Comparison of ENCODE assay signal across 23 mouse cellular contexts in the genomic region with DNA sequence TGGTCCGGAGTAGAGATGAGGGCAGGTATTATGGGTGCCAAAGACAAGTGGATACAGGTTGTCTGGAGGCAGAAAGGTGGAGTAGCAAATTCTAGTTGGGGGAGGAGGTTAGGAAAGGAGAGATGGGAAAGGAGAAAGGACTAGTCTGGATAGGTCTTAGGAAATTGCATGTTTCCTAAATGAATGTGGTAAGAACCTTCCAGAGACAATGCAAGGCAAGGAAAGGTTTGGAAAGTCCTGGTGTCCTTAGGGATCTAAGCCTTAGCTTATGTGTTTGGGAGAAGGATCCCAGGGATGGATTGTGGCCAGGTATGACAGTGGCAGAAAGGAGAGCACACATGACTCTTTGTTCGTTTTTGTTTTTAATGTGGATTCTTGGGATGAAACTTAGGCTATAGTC.
DNase-seq lines count a peak whose midpoint lies in the region; ATAC-seq and TF ChIP-seq lines count a peak whose summit lies in the region.
"Had no signal": no experiment of that assay in that cellular context is flagged by ENCODE, and none has a peak within 500 bp of the region (broad histone marks: within the 10 kb centered on the region; RNA-seq: fewer than 3 reads in every experiment).

No protein-coding gene starts in this region.

- H3K27me3 ChIP-seq in hindbrain, embryonic 12.5 days, result no peaks in the 10 kb centered on the region
- no peaks in the 10 kb centered on the region for H3K27me3 ChIP-seq in hindbrain, embryonic 10.5 days (ENCODE audit: insufficient read depth, poor library complexity, severe bottlenecking)
- H3K27me3 ChIP-seq in hindbrain, embryonic 16.5 days (replicated peaks; ENCODE audit: control insufficient read depth, insufficient read depth, low read length), result no peaks in the 10 kb centered on the region
- no peaks in the 10 kb centered on the region for H3K27me3 ChIP-seq in neural tube, embryonic 14.5 days (ENCODE audit: control insufficient read depth, insufficient read depth, low read length)
- H3K27me3 ChIP-seq: CH12.LX, Patski had no signal

- H3K9me3 ChIP-seq in hindbrain, embryonic 12.5 days (replicated peaks), result no peaks in the 10 kb centered on the region
- no peaks in the 10 kb centered on the region for H3K9me3 ChIP-seq in hindbrain, embryonic 10.5 days
- no peaks in the 10 kb centered on the region for H3K9me3 ChIP-seq in hindbrain, embryonic 16.5 days (ENCODE audit: control insufficient read depth, low read length)
- no peaks in the 10 kb centered on the region for H3K9me3 ChIP-seq in neural tube, embryonic 14.5 days (ENCODE audit: control insufficient read depth, low read length)
- H3K9me3 ChIP-seq: embryonic facial prominence, embryonic 10.5 days had no signal

- H3K27ac ChIP-seq in hindbrain, embryonic 12.5 days, result no peak overlapping the region
- no peak overlapping the region for H3K27ac ChIP-seq in hindbrain, embryonic 10.5 days
- no peak overlapping the region for H3K27ac ChIP-seq in hindbrain, embryonic 16.5 days (ENCODE audit: low read depth, low read length)
- H3K27ac ChIP-seq in neural tube, embryonic 14.5 days (ENCODE audit: low read depth, low read length), result no peak overlapping the region
- H3K27ac ChIP-seq in layer of hippocampus, adult 2 months, result no peak overlapping the region
- H3K27ac ChIP-seq: embryonic facial prominence, embryonic 10.5 days had no signal

- no peak overlapping the region for H3K4me3 ChIP-seq in hindbrain, embryonic 12.5 days
- H3K4me3 ChIP-seq in hindbrain, embryonic 10.5 days, result no peak overlapping the region
- no peak overlapping the region for H3K4me3 ChIP-seq in hindbrain, embryonic 16.5 days (ENCODE audit: low read length)
- no peak overlapping the region for H3K4me3 ChIP-seq in neural tube, embryonic 14.5 days (ENCODE audit: low read depth, low read length)
- H3K4me3 ChIP-seq in layer of hippocampus, adult 2 months, result no peak overlapping the region
- H3K4me3 ChIP-seq: embryonic facial prominence, embryonic 10.5 days; myocyte had no signal

- WGBS in hindbrain, embryonic 12.5 days, result 93% methylated on average over 2 of the region's 2 CpGs
- WGBS in hindbrain, embryonic 10.5 days, result 94% methylated on average over 2 of the region's 2 CpGs
- 93% methylated on average over 2 of the region's 2 CpGs for WGBS in hindbrain, embryonic 16.5 days
- whole genome bisulfite sequencing in neural tube, embryonic 14.5 days, result 89% methylated on average over 2 of the region's 2 CpGs

- no peak for DNase-seq in hindbrain, embryonic 10.5 days (ENCODE audit: low spot score)
- peak; percentile 88 for DNase-seq in gonadal fat pad, adult 2 months (ENCODE audit: low read depth)
- no peak for DNase-seq in layer of hippocampus, adult 2 months (ENCODE audit: low spot score in 2 of 2)
- DNase-seq in adipocyte (ENCODE audit: low spot score), result no peak
- DNase-seq: adrenal gland, adult 2 months; B cell, adult 2 months; cerebellum, adult 11-12 months; cerebellum, postnatal 10 days; gastrocnemius, postnatal 14 days; kidney, adult 18-20 months; kidney, postnatal 10 days; lung, postnatal 4 days; right cerebral cortex, postnatal 4 days; thymus, postnatal 14 days had no signal

- H3K36me3 ChIP-seq in hindbrain, embryonic 12.5 days, result no peaks in the 10 kb centered on the region
- no peaks in the 10 kb centered on the region for H3K36me3 ChIP-seq in hindbrain, embryonic 10.5 days
- H3K36me3 ChIP-seq in hindbrain, embryonic 16.5 days (ENCODE audit: control insufficient read depth, insufficient read depth, low read length), result no peaks in the 10 kb centered on the region
- no peaks in the 10 kb centered on the region for H3K36me3 ChIP-seq in neural tube, embryonic 14.5 days (ENCODE audit: control insufficient read depth, insufficient read depth, low read length)
- H3K36me3 ChIP-seq: embryonic facial prominence, embryonic 10.5 days; G1E had no signal

- H3K4me1 ChIP-seq in hindbrain, embryonic 12.5 days, result peaks cover 14% of the 10 kb centered on the region
- H3K4me1 ChIP-seq in hindbrain, embryonic 10.5 days (replicated peaks), result peaks cover 41% of the 10 kb centered on the region
- peaks cover 7% of the 10 kb centered on the region for H3K4me1 ChIP-seq in hindbrain, embryonic 16.5 days (ENCODE audit: control insufficient read depth, insufficient read depth, low read depth, low read length)
- peaks cover 13% of the 10 kb centered on the region for H3K4me1 ChIP-seq in neural tube, embryonic 14.5 days (ENCODE audit: control insufficient read depth, insufficient read depth, low read length)

- no peak for ATAC-seq in hindbrain, embryonic 12.5 days (ENCODE audit: low FRiP score)
- ATAC-seq in hindbrain, embryonic 16.5 days, result no peak
- ATAC-seq in neural tube, embryonic 14.5 days (ENCODE audit: low read depth), result no peak
- ATAC-seq: inflammation-experienced regulatory T-cells, adult 6 months; Patski had no signal

- no peak overlapping the region for H3K9ac ChIP-seq in hindbrain, embryonic 12.5 days
- no peak overlapping the region for H3K9ac ChIP-seq in hindbrain, embryonic 16.5 days (ENCODE audit: low read depth, low read length)
- H3K9ac ChIP-seq in neural tube, embryonic 14.5 days (replicated peaks; ENCODE audit: low read depth, low read length), result 0 out of 2 replicates have a peak overlapping the region, but pooled peaks have one; percentile 11

- TF ChIP-seq CTCF in layer of hippocampus, adult 2 months (conservative IDR thresholded peaks at IDR 0.05), result no peak

- peak overlapping the region; percentile 56; the same call in 1 of the 2 replicates for H3K4me2 ChIP-seq in hindbrain, embryonic 12.5 days (replicated peaks)
- H3K4me2 ChIP-seq in hindbrain, embryonic 16.5 days (ENCODE audit: low read length), result peak overlapping the region; percentile 59
- peak overlapping the region; percentile 75 for H3K4me2 ChIP-seq in neural tube, embryonic 14.5 days (ENCODE audit: low read depth, low read length)
